Mouse (Mus musculus) myocyte (in vitro differentiated cells): ENCODE measurements around the gene Prpf6. TPM values are rescaled to one million over a fixed set of nuclear protein-coding genes. Genes with fewer than 3 reads are reported as not detected.

Experiments
- H3K27me3 ChIP-seq: one replicate; pipeline ENCODE4 v1.6.1; 2011; ENCODE audit not compliant: control insufficient read depth, insufficient read depth, insufficient read length
- H3K36me3 ChIP-seq: one replicate; pipeline ENCODE4 v1.6.1; 2011; ENCODE audit not compliant: control insufficient read depth, insufficient read depth
- H3K4me2 ChIP-seq: one replicate; pipeline ENCODE4 v1.6.1; 2011; ENCODE audit warnings: low read depth, control low read depth
- H3K4me3 ChIP-seq: one replicate; pipeline ENCODE4 v1.5.1; 2011; ENCODE audit warnings: mild to moderate bottlenecking, control low read depth, moderate library complexity
- H3K79me2 ChIP-seq: one replicate; pipeline ENCODE4 v1.6.1; 2011; ENCODE audit not compliant: control insufficient read depth, insufficient read depth
- H3ac ChIP-seq: one replicate; pipeline ENCODE4 v1.6.1; 2011; ENCODE audit not compliant: control insufficient read depth, insufficient read length
- CEBPB ChIP-seq: IDR thresholded peaks from 2 replicates; pipeline ENCODE4 v1.6.1; 2011; ENCODE audit warnings: mild to moderate bottlenecking, moderate library complexity; ENCODE audit not compliant: poor library complexity, insufficient read depth, severe bottlenecking
- E2F4 ChIP-seq: IDR thresholded peaks from one replicate; pipeline ENCODE4 v1.6.1; 2011; ENCODE audit warnings: mild to moderate bottlenecking, control low read depth, moderate library complexity; ENCODE audit not compliant: insufficient read depth
- MAX ChIP-seq: IDR thresholded peaks from one replicate; pipeline ENCODE4 v1.6.1; 2011; ENCODE audit warnings: low read depth, mild to moderate bottlenecking, control low read depth
- MYOD1 ChIP-seq, 3 experiments: IDR thresholded peaks; one replicate each; pipeline ENCODE4 v1.6.1; 2011; ENCODE audit warnings: control low read depth in 2 of 3, low read depth in 2 of 3, mild to moderate bottlenecking in 2 of 3, moderate library complexity in 1 of 3; ENCODE audit not compliant: insufficient read length in 2 of 3, control insufficient read depth in 1 of 3
- MYOG ChIP-seq, 3 experiments: IDR thresholded peaks; one replicate each; pipeline ENCODE4 v1.6.1; 2011; ENCODE audit warnings: control low read depth in 2 of 3, low read depth in 2 of 3, mild to moderate bottlenecking in 2 of 3; ENCODE audit not compliant: insufficient read length in 2 of 3, control insufficient read depth in 1 of 3, insufficient read depth in 1 of 3
- POLR2A ChIP-seq: IDR thresholded peaks from one replicate; pipeline ENCODE4 v1.6.1; 2011; ENCODE audit warnings: low read depth, mild to moderate bottlenecking, control low read depth, moderate library complexity; ENCODE audit not compliant: insufficient read length
- POLR2AphosphoS2 ChIP-seq: IDR thresholded peaks from one replicate; pipeline ENCODE4 v1.6.1; 2011; ENCODE audit warnings: low read depth, control low read depth; ENCODE audit not compliant: insufficient read length
- REST ChIP-seq: IDR thresholded peaks from one replicate; pipeline ENCODE4 v1.6.1; 2011; ENCODE audit warnings: mild to moderate bottlenecking, control low read depth, moderate library complexity; ENCODE audit not compliant: insufficient read depth, insufficient read length
- SRF ChIP-seq: IDR thresholded peaks from one replicate; pipeline ENCODE4 v1.6.1; 2011; ENCODE audit warnings: low read depth; ENCODE audit not compliant: control insufficient read depth, insufficient read length
- TCF12 ChIP-seq: IDR thresholded peaks from one replicate; pipeline ENCODE4 v1.6.1; 2011; ENCODE audit warnings: mild to moderate bottlenecking, control low read depth; ENCODE audit not compliant: poor library complexity, insufficient read depth, severe bottlenecking
- TCF3 ChIP-seq: IDR thresholded peaks from one replicate; pipeline ENCODE4 v1.6.1; 2011; ENCODE audit warnings: low read depth, control low read depth; ENCODE audit not compliant: insufficient read length
- USF1 ChIP-seq: IDR thresholded peaks from one replicate; pipeline ENCODE4 v1.6.1; 2011; ENCODE audit warnings: low read depth, mild to moderate bottlenecking, control low read depth, moderate library complexity
- polyA plus RNA-seq: library from polyadenylated mRNA; unstranded; fragments of >200 nt; fragmentation: generic; extraction: Trizol; gene quantifications from one replicate; pipeline ENCODE4 v1.2.1, GENCODE M21; 2012; ENCODE audit warnings: missing spikeins

Prpf6 gene
- polyA plus RNA-seq, 1 experiment = 46.0 TPM

- Histone ChIP-seq H3K79me2 (no peaks in the 10 kb centered on the region), H3K36me3 (peaks cover 27% of the 10 kb centered on the region)
These were observed 37.9 kb upstream of the Prpf6 start for GRCm38 (mm10) chr2:181553772-181554171.

GRCm38 (mm10) chr2:181567338-181567737, 24.3 kb upstream of the Prpf6 start:
- Histone ChIP-seq H3K4me2 (no peak overlapping the region), H3K79me2 (no peaks in the 10 kb centered on the region), H3K36me3 (no peaks in the 10 kb centered on the region), H3K27me3 (no peaks in the 10 kb centered on the region), H3K4me3 (no peak overlapping the region), H3ac (no peak overlapping the region)
- TF ChIP-seq POLR2A = no peak
- TF ChIP-seq POLR2AphosphoS2 = peak; percentile 36

More at GRCm38 (mm10) chr2:181553772-181554171, 37.9 kb upstream of the Prpf6 start:
- TF ChIP-seq REST (no peak), POLR2AphosphoS2 (no peak), SRF (no peak), USF1 (no peak), TCF3 (no peak), TCF12 (no peak), CEBPB (no peak)
- H3K4me3 ChIP-seq = no peak overlapping the region
- no peak overlapping the region for H3K4me2 ChIP-seq
- H3K27me3 ChIP-seq = no peaks in the 10 kb centered on the region
- no peak overlapping the region for H3ac ChIP-seq

- peak; percentile 10 for TF ChIP-seq POLR2AphosphoS2
- no peak for TF ChIP-seq SRF
- no peak for TF ChIP-seq MYOG (IDR thresholded peaks at IDR 0.05; ENCODE audit: control insufficient read depth in 1 of 3, insufficient read depth in 1 of 3, insufficient read length in 2 of 3, low read depth in 2 of 3)
These were observed 23.2 kb upstream of the Prpf6 start for GRCm38 (mm10) chr2:181568272-181569008.

GRCm38 (mm10) chr2:181569856-181570255, 21.8 kb upstream of the Prpf6 start:
- Histone ChIP-seq H3ac (no peak overlapping the region), H3K36me3 (peaks cover 3% of the 10 kb centered on the region), H3K27me3 (no peaks in the 10 kb centered on the region), H3K79me2 (no peaks in the 10 kb centered on the region), H3K4me3 (no peak overlapping the region), H3K4me2 (no peak overlapping the region)
- TF ChIP-seq POLR2AphosphoS2 = peak; percentile 31
- TF ChIP-seq MYOG (IDR thresholded peaks at IDR 0.05; ENCODE audit: control insufficient read depth in 1 of 3, insufficient read depth in 1 of 3, insufficient read length in 2 of 3, low read depth in 2 of 3) = no peak

More at GRCm38 (mm10) chr2:181568272-181569008, 23.2 kb upstream of the Prpf6 start:
- no peaks in the 10 kb centered on the region for H3K27me3 ChIP-seq
- H3ac ChIP-seq = no peak overlapping the region
- H3K36me3 ChIP-seq = no peaks in the 10 kb centered on the region
- no peak overlapping the region for H3K4me3 ChIP-seq
- H3K4me2 ChIP-seq = no peak overlapping the region
- no peaks in the 10 kb centered on the region for H3K79me2 ChIP-seq

- no peak overlapping the region for H3K4me3 ChIP-seq
- no peaks in the 10 kb centered on the region for H3K79me2 ChIP-seq
- TF ChIP-seq USF1 = no peak
- TF ChIP-seq POLR2A = no peak
- no peak for TF ChIP-seq TCF12
- no peak for TF ChIP-seq REST
- no peak for TF ChIP-seq MYOG (IDR thresholded peaks at IDR 0.05; ENCODE audit: control insufficient read depth in 1 of 3, insufficient read depth in 1 of 3, insufficient read length in 2 of 3, low read depth in 2 of 3)
- no peak for TF ChIP-seq MYOD1 (IDR thresholded peaks at IDR 0.05; ENCODE audit: control insufficient read depth in 1 of 3, insufficient read length in 2 of 3, low read depth in 2 of 3)
- no peak for TF ChIP-seq SRF
- peaks cover 3% of the 10 kb centered on the region for H3K36me3 ChIP-seq
- no peaks in the 10 kb centered on the region for H3K27me3 ChIP-seq
- no peak overlapping the region for H3K4me2 ChIP-seq
- H3ac ChIP-seq = no peak overlapping the region
These were observed 21.3 kb upstream of the Prpf6 start for GRCm38 (mm10) chr2:181570375-181570774.

GRCm38 (mm10) chr2:181570921-181571595, 20.6 kb upstream of the Prpf6 start:
- Histone ChIP-seq H3ac (no peak overlapping the region), H3K27me3 (no peaks in the 10 kb centered on the region), H3K4me3 (no peak overlapping the region), H3K36me3 (peaks cover 3% of the 10 kb centered on the region), H3K79me2 (no peaks in the 10 kb centered on the region), H3K4me2 (no peak overlapping the region)
- TF ChIP-seq REST (no peak), POLR2AphosphoS2 (peak; percentile 46), TCF12 (no peak), MYOD1 (IDR thresholded peaks at IDR 0.05; ENCODE audit: control insufficient read depth in 1 of 3, insufficient read length in 2 of 3, low read depth in 2 of 3) (no peak), MAX (no peak), E2F4 (no peak), SRF (no peak)
